ENCODE assay signal across 8 mouse cellular contexts in the genomic region with DNA sequence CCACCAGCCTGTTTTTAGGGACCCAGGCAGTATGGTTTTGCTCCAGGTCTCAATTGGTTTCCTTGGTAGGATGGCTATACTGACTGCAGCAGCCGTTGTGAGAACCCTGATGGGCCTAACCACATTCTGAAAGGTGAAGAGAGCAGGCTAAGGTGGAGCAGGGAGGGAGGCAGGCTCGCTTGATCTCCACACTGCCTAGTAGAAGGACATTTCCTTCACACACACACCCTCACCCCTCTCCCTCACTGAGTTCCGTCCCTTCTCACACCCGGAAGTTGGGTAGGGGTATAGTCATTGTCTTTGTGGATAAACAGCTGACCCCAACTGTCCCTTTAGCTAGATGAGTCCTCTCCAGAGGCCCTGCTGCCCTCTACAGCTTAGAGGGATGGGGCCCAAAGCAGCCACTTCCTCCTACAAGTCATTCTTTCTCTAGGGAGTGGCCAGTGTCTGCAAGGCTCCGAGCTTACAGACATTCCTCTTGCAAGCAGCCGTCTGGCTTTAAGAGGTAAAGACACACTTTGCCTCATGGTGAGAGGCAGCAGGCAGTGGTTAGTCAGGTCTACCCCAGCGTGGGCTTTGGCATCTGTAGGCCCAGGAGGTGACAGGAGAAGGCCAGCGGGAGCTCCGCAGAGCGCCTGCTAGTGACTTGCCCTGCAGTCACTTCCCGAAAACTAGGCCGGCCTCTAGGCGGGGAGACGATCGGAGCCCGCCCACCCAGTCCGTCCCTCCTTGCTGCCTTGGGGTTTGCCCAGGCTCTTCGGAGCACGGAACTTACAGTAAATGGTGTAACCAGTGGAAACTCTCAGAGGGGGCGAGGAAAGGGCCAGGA. TPM values are rescaled to one million over a fixed set of nuclear protein-coding genes. Genes with fewer than 3 reads are reported as not detected.
DNase-seq lines count a peak whose midpoint lies in the region; ATAC-seq lines count a peak whose summit lies in the region.

No protein-coding gene starts in this region.

- intact Hi-C loops in gastrocnemius, postnatal 36 days (cut with DNase I): no loop called here
- intact Hi-C loops in left cerebral cortex, postnatal 14 days (cut with DNase I): no loop called here

- H3K4me2 ChIP-seq in intestine, embryonic 15.5 days (replicated peaks): peak overlapping the region; percentile 93

- no peaks in the 10 kb centered on the region for H3K27me3 ChIP-seq in intestine, embryonic 15.5 days (replicated peaks)

- H3K9me3 ChIP-seq in intestine, embryonic 15.5 days: no peaks in the 10 kb centered on the region

- no peaks in the 10 kb centered on the region for H3K36me3 ChIP-seq in intestine, embryonic 15.5 days

- peak; percentile 96 for ATAC-seq in intestine, embryonic 15.5 days
- ATAC-seq in megakaryocyte progenitor cell, adult 5-6 weeks (replicated peaks; ENCODE audit: poor library complexity): peak; percentile 90

- peak; percentile 36 for DNase-seq in WW6 (ENCODE audit: low read depth, low spot score)
- peak; percentile 75 for DNase-seq in embryo, embryonic 10.5 days (ENCODE audit: low spot score)
- peak; percentile 74 to 81 for DNase-seq in gastrocnemius, postnatal 36 days
- peak; percentile 39 to 57 for DNase-seq in left cerebral cortex, postnatal 14 days (ENCODE audit: low spot score in 2 of 2)
- DNase-seq in right cerebral cortex, postnatal 14 days: peak; percentile 55
- DNase-seq in urinary bladder, postnatal 36 days (ENCODE audit: low spot score in 2 of 2): peak; percentile 85 to 87

- peak overlapping the region; percentile 46 for H3K4me3 ChIP-seq in intestine, embryonic 15.5 days (replicated peaks)

- H3K27ac ChIP-seq in intestine, embryonic 15.5 days: peak overlapping the region; percentile 93

- H3K9ac ChIP-seq in intestine, embryonic 15.5 days: peak overlapping the region; percentile 59

- H3K4me1 ChIP-seq in intestine, embryonic 15.5 days (replicated peaks): peaks cover 17% of the 10 kb centered on the region

- 8% methylated on average over 20 of the region's 20 CpGs for WGBS in intestine, embryonic 15.5 days

RNA-seq across cellular contexts. Expression of a gene that starts 18.7 kb away (rescaled TPM):
- total RNA-seq in gastrocnemius, postnatal 36 days (2021): not detected
- 2.6 and 2.9 TPM in 2 replicates for polyA plus RNA-seq in intestine, embryonic 15.5 days (2015; fragmentation: Nextera tagmentation; extraction: Ambion mirVana)
- under 1 TPM in 1 of 2 experiments, not detected in 1; 0.88 TPM for total RNA-seq in left cerebral cortex, postnatal 14 days (2021)
- total RNA-seq in megakaryocyte progenitor cell, adult 5-6 weeks (2015): 8.2 and 9.0 TPM in 2 replicates
- 29.2 and 41.9 TPM in 2 replicates for total RNA-seq in megakaryocyte progenitor cell, adult 5-6 weeks (2017)

RNA-seq across cellular contexts. Expression of a gene that starts 41.1 kb away (rescaled TPM):
- total RNA-seq in gastrocnemius, postnatal 36 days (2021): under 1 TPM; 0.33 to 0.69 TPM
- polyA plus RNA-seq in intestine, embryonic 15.5 days (2015; fragmentation: Nextera tagmentation; extraction: Ambion mirVana): 2.3 and 2.4 TPM in 2 replicates
- total RNA-seq in left cerebral cortex, postnatal 14 days (2021): 1 to 10 TPM; 3.5 to 3.7 TPM
- total RNA-seq in megakaryocyte progenitor cell, adult 5-6 weeks (2015): not detected in 2 replicates
- total RNA-seq in megakaryocyte progenitor cell, adult 5-6 weeks (2017): not detected in 2 replicates

Comparison
In these comparisons a context has a peak if more than half of its experiments do, and no peak if none do; other contexts are left out.
1. Peak in every context shown above with its lines: DNase-seq, ATAC-seq, H3K4me3 ChIP-seq and H3K27ac ChIP-seq.
2. DNase-seq: peak in every context shown above with its lines; median percentile 86 in urinary bladder, postnatal 36 days; 78 in gastrocnemius, postnatal 36 days; 75 in embryo, embryonic 10.5 days; 55 in right cerebral cortex, postnatal 14 days; 48 in left cerebral cortex, postnatal 14 days; 36 in WW6.
3. RNA of a gene that starts 18.7 kb away (total RNA-seq): 8.2 to 41.9 TPM in megakaryocyte progenitor cell, adult 5-6 weeks; 0.88 TPM in left cerebral cortex, postnatal 14 days and not detected in gastrocnemius, postnatal 36 days; every median in the first group is over 4 times any median in the second.